Mouse (Mus musculus): ENCODE results near the gene Agfg1. TPM values are rescaled to one million over a fixed set of nuclear protein-coding genes. Genes with fewer than 3 reads are reported as not detected.
A peak's percentile ranks its signal among the peaks of the same experiment; 100 is the strongest.
"Not testable (repeated sequence)": the region's sequence is repeated elsewhere in the genome, so short reads cannot be mapped to it uniquely, and the experiment has no call there.

Agfg1 gene
- polyA plus RNA-seq, 1 experiment from 2014 or later, result 39.5 TPM

DNA sequence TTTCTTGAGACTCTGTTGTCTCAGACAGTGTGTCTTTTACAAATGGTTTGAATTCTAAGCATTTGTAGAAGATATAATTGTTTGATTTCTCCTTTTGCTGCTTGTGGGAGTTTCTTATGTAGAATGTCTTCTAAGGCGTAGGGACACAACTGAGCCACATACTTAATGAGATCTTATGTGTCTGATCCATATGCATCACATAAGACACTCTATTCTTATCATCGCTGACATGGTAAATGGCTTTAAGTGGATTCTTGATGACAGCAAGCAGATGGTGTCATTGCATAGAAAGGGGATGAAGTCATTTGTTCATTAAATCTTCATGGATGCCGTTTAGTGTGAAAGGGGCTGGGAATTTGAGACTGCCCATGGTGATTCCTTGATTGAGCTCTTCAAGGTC, 66.6 kb downstream of the Agfg1 start:
- no peaks in the 10 kb centered on the region for H3K4me1 ChIP-seq (ENCODE audit: control insufficient read depth, insufficient read depth, low read length)
- WGBS, result 58% methylated on average over 3 of the region's 3 CpGs
- ATAC-seq (ENCODE audit: low read depth), result peak; percentile 29; the same call in 1 of the 2 replicates
- no peak overlapping the region for H3K4me2 ChIP-seq (ENCODE audit: low read depth, low read length)
- H3K4me3 ChIP-seq (ENCODE audit: low read depth, low read length), result no peak overlapping the region
- no peaks in the 10 kb centered on the region; the same call in 1 of the 2 replicates for H3K36me3 ChIP-seq (ENCODE audit: control insufficient read depth, insufficient read depth, low read length)
- H3K27me3 ChIP-seq (ENCODE audit: control insufficient read depth, insufficient read depth, low read length), result no peaks in the 10 kb centered on the region
- no peak overlapping the region for H3K9ac ChIP-seq (replicated peaks; ENCODE audit: low read depth, low read length)
- no peaks in the 10 kb centered on the region for H3K9me3 ChIP-seq (ENCODE audit: control insufficient read depth, low read length)
- no peak overlapping the region for H3K27ac ChIP-seq (ENCODE audit: low read depth, low read length)

DNA sequence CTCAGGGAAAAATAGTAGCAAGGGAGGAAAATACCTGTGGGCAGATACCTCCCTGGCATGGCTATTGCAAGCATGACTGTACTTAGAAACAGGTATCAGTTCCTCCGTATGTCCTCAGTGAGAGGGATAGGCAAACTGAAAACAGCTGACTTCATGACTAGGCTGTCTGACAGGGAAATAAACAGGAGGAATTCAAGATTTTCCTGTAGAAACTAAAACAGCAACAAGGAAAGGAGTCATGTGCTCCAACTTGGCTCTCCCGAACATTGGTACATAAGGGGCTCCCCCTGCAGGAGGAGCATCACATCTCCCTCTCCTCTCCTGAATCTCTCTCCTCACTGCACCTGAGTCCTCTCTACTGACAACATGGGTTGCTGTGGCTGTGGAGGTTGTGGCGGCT, 73.7 kb downstream of the Agfg1 start, which contains the start of gene A030005L19Rik:
A030005L19Rik (plus strand) TSS at position 301 of the 400 bp plus-strand sequence.
- H3K27me3 ChIP-seq (ENCODE audit: control insufficient read depth, insufficient read depth, low read length), result no peaks in the 10 kb centered on the region
- H3K4me2 ChIP-seq (ENCODE audit: low read depth, low read length), result no peak within 1 kb of the TSS
- no peaks in the 10 kb centered on the region for H3K4me1 ChIP-seq (ENCODE audit: control insufficient read depth, insufficient read depth, low read length)
- H3K9ac ChIP-seq (replicated peaks; ENCODE audit: low read depth, low read length), result no peak within 1 kb of the TSS
- no peak within 1 kb of the TSS for H3K27ac ChIP-seq (ENCODE audit: low read depth, low read length)
- 97% methylated on average over 3 of the region's 3 CpGs for WGBS
- no peaks in the 10 kb centered on the region for H3K9me3 ChIP-seq (ENCODE audit: control insufficient read depth, low read length)
- no peaks in the 10 kb centered on the region for H3K36me3 ChIP-seq (ENCODE audit: control insufficient read depth, insufficient read depth, low read length)
- no peak for ATAC-seq (ENCODE audit: low read depth)
- no peak within 1 kb of the TSS for H3K4me3 ChIP-seq (ENCODE audit: low read depth, low read length)

DNA sequence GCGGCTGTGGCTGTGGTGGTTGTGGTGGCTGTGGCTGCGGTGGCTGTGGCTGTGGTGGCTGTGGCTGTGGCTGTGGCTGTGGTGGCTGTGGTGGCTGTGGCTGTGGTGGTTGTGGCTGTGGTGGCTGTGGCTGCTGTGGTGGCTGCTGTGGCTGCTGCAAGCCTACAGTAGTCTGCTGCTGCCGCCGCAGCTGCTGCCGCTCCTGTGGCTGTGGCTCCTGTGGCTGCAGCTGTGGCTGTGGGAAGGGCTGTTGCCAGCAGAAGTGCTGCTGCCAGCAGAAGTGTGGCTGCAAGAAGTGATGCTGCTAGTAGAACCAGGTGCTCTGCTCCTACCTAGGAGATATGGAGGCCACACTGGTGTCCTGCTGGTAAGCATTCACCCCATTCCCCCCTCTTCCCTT, 74.2 kb downstream of the Agfg1 start:
- not testable (repeated sequence) for H3K36me3 ChIP-seq (ENCODE audit: control insufficient read depth, insufficient read depth, low read length); H3K4me2 ChIP-seq (ENCODE audit: low read depth, low read length); H3K4me3 ChIP-seq (ENCODE audit: low read depth, low read length); H3K27me3 ChIP-seq (ENCODE audit: control insufficient read depth, insufficient read depth, low read length); H3K9me3 ChIP-seq (ENCODE audit: control insufficient read depth, low read length); ATAC-seq (ENCODE audit: low read depth); H3K9ac ChIP-seq (replicated peaks; ENCODE audit: low read depth, low read length); H3K4me1 ChIP-seq (ENCODE audit: control insufficient read depth, insufficient read depth, low read length); H3K27ac ChIP-seq (ENCODE audit: low read depth, low read length)
- WGBS, result 85% methylated on average over 5 of the region's 5 CpGs

DNA sequence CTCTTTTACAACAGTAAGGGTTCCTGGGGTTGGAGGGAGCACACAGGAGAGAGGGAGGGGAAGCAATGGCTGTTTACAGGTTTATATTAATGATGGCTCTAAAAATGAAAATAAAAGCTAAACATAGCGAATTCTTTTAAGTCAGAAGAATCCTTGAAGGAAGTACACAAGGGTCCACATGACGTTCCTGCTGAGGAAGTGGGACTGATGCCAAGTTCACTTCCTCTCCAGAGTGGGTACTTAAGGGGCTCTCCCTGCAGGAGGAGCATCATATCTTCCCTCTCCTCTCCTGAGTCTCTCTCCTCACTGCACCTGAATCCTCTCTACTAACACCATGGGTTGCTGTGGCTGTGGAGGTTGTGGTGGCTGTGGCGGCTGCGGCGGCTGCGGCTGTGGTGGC, 85.4 kb downstream of the Agfg1 start, which contains the start of gene A030014E15Rik:
A030014E15Rik (plus strand) TSS at position 268 of the 400 bp plus-strand sequence.
- no peak for ATAC-seq (ENCODE audit: low read depth)
- no peaks in the 10 kb centered on the region for H3K36me3 ChIP-seq (ENCODE audit: control insufficient read depth, insufficient read depth, low read length)
- 91% methylated on average over 6 of the region's 6 CpGs for WGBS
- H3K4me2 ChIP-seq (ENCODE audit: low read depth, low read length), result no peak within 1 kb of the TSS
- no peak within 1 kb of the TSS for H3K9ac ChIP-seq (replicated peaks; ENCODE audit: low read depth, low read length)
- no peaks in the 10 kb centered on the region for H3K27me3 ChIP-seq (ENCODE audit: control insufficient read depth, insufficient read depth, low read length)
- no peak within 1 kb of the TSS for H3K27ac ChIP-seq (ENCODE audit: low read depth, low read length)
- no peak within 1 kb of the TSS for H3K4me3 ChIP-seq (ENCODE audit: low read depth, low read length)
- H3K4me1 ChIP-seq (ENCODE audit: control insufficient read depth, insufficient read depth, low read length), result no peaks in the 10 kb centered on the region
- no peaks in the 10 kb centered on the region for H3K9me3 ChIP-seq (ENCODE audit: control insufficient read depth, low read length)

DNA sequence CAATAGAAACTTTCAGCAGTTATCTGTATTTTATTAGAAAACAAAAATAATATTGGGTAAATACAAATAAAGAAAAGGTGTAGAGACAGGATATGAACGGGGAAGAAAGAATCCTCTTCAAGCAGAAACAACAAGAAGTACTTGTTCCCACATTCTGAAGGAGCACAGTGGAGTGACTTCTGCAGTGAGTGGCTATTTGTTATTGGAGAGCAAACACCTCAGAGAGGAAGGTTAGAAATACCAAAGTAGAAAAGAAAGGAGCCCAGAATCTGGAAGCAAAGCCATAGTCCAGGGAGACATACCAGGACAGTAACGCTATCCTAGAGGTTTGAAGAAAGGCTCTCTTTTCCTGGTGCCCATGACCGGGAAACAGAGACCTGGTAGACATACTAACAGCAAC, 91.3 kb downstream of the Agfg1 start:
- H3K9me3 ChIP-seq (ENCODE audit: control insufficient read depth, low read length); H3K27ac ChIP-seq (ENCODE audit: low read depth, low read length); H3K27me3 ChIP-seq (ENCODE audit: control insufficient read depth, insufficient read depth, low read length); H3K4me3 ChIP-seq (ENCODE audit: low read depth, low read length); H3K4me1 ChIP-seq (ENCODE audit: control insufficient read depth, insufficient read depth, low read length); H3K36me3 ChIP-seq (ENCODE audit: control insufficient read depth, insufficient read depth, low read length); H3K4me2 ChIP-seq (ENCODE audit: low read depth, low read length); H3K9ac ChIP-seq (replicated peaks; ENCODE audit: low read depth, low read length); ATAC-seq (ENCODE audit: low read depth): not testable (repeated sequence)
- WGBS, result 98% methylated on average over 2 of the region's 3 CpGs

DNA sequence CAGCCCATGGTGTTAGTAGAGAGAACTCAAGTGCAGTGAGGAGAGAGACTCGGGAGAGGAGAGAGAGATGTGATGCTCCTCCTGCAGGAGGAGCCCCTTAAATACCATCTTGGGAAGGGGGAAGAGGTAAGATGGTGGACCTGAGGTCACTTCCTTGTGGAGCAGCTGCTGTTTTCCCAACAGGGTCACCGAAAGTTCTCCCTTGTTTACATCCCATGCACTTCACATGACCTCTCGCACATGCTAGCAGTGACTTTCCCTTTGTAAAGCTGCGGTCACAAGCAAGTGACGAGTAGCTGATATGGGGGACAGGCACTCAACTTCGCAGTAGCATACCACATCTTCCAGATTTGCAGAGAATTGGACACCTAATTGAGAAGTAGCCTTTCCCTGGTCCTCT, 92.0 kb downstream of the Agfg1 start, which contains the start of gene Gm6217:
Gm6217 (minus strand) TSS at position 74 of the 400 bp plus-strand sequence.
- H3K4me2 ChIP-seq (ENCODE audit: low read depth, low read length); ATAC-seq (ENCODE audit: low read depth); H3K4me1 ChIP-seq (ENCODE audit: control insufficient read depth, insufficient read depth, low read length); H3K4me3 ChIP-seq (ENCODE audit: low read depth, low read length); H3K27me3 ChIP-seq (ENCODE audit: control insufficient read depth, insufficient read depth, low read length); H3K36me3 ChIP-seq (ENCODE audit: control insufficient read depth, insufficient read depth, low read length); H3K9ac ChIP-seq (replicated peaks; ENCODE audit: low read depth, low read length); H3K27ac ChIP-seq (ENCODE audit: low read depth, low read length); H3K9me3 ChIP-seq (ENCODE audit: control insufficient read depth, low read length): not testable (repeated sequence)
- no CpG with 5 or more reads among the region's 6 CpGs for WGBS

DNA sequence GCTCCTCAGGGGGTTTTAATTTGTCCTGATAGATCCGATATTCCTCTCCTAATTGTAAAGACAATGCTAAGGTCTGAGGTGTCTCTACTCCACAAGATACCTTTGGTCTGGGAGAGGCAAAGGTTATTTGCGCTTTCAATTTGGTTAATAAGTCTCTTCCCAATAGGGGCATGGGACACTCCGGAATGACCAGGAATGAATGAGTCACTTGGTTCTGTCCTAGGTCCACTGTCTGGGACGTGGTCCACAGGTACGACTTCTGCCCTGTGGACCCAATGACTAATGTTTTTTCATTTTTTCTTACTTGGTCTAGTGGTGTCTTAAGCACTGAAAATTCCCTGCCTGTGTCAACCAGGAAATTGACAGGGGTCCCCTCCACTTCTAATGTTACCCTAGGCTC, 99.4 kb downstream of the Agfg1 start:
- Histone ChIP-seq H3K27ac (ENCODE audit: low read depth, low read length) (no peak overlapping the region), H3K4me1 (ENCODE audit: control insufficient read depth, insufficient read depth, low read length) (no peaks in the 10 kb centered on the region), H3K4me2 (ENCODE audit: low read depth, low read length) (no peak overlapping the region), H3K36me3 (ENCODE audit: control insufficient read depth, insufficient read depth, low read length) (no peaks in the 10 kb centered on the region), H3K9me3 (ENCODE audit: control insufficient read depth, low read length) (no peaks in the 10 kb centered on the region), H3K27me3 (ENCODE audit: control insufficient read depth, insufficient read depth, low read length) (no peaks in the 10 kb centered on the region), H3K4me3 (ENCODE audit: low read depth, low read length) (no peak overlapping the region), H3K9ac (replicated peaks; ENCODE audit: low read depth, low read length) (no peak overlapping the region)
- WGBS, result 91% methylated on average over 5 of the region's 5 CpGs
- ATAC-seq (ENCODE audit: low read depth), result no peak

DNA sequence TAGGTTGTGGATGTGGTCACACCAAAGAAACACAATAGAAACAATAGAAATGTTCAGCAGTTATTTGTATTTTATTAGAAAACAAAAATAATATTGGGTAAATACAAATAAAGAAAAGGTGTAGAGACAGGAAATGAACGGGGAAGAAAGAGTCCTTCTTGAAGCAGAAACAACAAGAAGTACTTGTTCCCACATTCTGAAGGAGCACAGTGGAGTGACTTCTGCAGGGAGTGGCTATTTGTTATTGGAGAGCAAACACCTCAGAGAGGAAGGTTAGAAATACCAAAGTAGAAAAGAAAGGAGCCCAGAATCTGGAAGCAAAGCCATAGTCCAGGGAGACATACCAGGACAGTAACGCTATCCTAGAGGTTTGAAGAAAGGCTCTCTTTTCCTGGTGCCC, 103.2 kb downstream of the Agfg1 start:
- not testable (repeated sequence) for H3K4me3 ChIP-seq (ENCODE audit: low read depth, low read length); H3K4me1 ChIP-seq (ENCODE audit: control insufficient read depth, insufficient read depth, low read length); ATAC-seq (ENCODE audit: low read depth); H3K9ac ChIP-seq (replicated peaks; ENCODE audit: low read depth, low read length); H3K9me3 ChIP-seq (ENCODE audit: control insufficient read depth, low read length); H3K27ac ChIP-seq (ENCODE audit: low read depth, low read length); H3K4me2 ChIP-seq (ENCODE audit: low read depth, low read length); H3K27me3 ChIP-seq (ENCODE audit: control insufficient read depth, insufficient read depth, low read length); H3K36me3 ChIP-seq (ENCODE audit: control insufficient read depth, insufficient read depth, low read length)
- WGBS, result 93% methylated on average over 1 of the region's 2 CpGs

DNA sequence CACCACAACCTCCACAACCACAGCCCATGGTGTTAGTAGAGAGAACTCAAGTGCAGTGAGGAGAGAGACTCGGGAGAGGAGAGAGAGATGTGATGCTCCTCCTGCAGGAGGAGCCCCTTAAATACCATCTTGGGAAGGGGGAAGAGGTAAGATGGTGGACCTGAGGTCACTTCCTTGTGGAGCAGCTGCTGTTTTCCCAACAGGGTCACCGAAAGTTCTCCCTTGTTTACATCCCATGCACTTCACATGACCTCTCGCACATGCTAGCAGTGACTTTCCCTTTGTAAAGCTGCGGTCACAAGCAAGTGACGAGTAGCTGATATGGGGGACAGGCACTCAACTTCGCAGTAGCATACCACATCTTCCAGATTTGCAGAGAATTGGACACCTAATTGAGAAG, 104.0 kb downstream of the Agfg1 start, which contains the start of gene A030003K21Rik:
A030003K21Rik (minus strand) TSS at position 94 of the 400 bp plus-strand sequence.
- H3K9me3 ChIP-seq (ENCODE audit: control insufficient read depth, low read length); H3K36me3 ChIP-seq (ENCODE audit: control insufficient read depth, insufficient read depth, low read length); H3K4me1 ChIP-seq (ENCODE audit: control insufficient read depth, insufficient read depth, low read length); ATAC-seq (ENCODE audit: low read depth); H3K27ac ChIP-seq (ENCODE audit: low read depth, low read length); H3K4me2 ChIP-seq (ENCODE audit: low read depth, low read length); H3K9ac ChIP-seq (replicated peaks; ENCODE audit: low read depth, low read length); H3K27me3 ChIP-seq (ENCODE audit: control insufficient read depth, insufficient read depth, low read length); H3K4me3 ChIP-seq (ENCODE audit: low read depth, low read length): not testable (repeated sequence)
- WGBS, result no CpG with 5 or more reads among the region's 6 CpGs
